Mouse (Mus musculus) erythroblast, embryonic 14.5 days (primary cell): ENCODE measurements around the gene Tmem245.

Experiments used
- GATA1 ChIP-seq: IDR thresholded peaks from 2 replicates; pipeline ENCODE4 v1.6.1; 2012; ENCODE audit warnings: low read length, inconsistent platforms, mixed read lengths
- TAL1 ChIP-seq: IDR thresholded peaks from 3 replicates; pipeline ENCODE4 v1.6.1; 2012; ENCODE audit warnings: low read length, inconsistent platforms, mixed read lengths

DNA sequence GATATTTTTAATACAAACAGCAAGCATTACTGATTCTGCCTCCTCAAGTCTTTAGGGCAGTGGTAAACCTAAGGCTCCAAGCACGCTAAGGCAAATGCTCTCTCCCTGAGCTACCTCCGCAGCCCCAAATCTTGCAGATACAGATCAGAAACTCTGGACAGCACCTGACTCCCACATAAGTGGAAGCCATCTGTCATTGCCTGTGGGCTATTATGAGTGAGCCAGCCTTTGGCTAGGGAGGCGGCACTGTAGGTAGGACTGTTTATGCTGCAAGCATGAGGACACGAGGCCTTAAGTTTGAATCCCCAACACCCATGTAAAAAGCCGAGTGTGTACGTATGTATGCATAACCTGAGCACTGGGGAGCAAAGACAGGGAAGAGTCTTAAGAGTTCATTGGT is 16.4 kb upstream of the Tmem245 start:
- no peak for TF ChIP-seq TAL1
- TF ChIP-seq GATA1 = no peak
